Mouse (Mus musculus): ENCODE measurements around the gene Cpd. TPM values are rescaled to one million over a fixed set of nuclear protein-coding genes. Genes with fewer than 3 reads are reported as not detected.

Cpd gene
- polyA plus RNA-seq (2017; shearing (Covaris generic)) = 1 to 10 TPM; 3.5 to 4.0 TPM

GRCm38 (mm10) chr11:76846878-76847222, at the start of gene Cpd:
Gene Cpd (minus strand): TSS chr11:76847018.
- ATAC-seq = peak; percentile 74

- ATAC-seq = no peak
These were observed 49.5 kb upstream of the Cpd start for GRCm38 (mm10) chr11:76896360-76896759.

- ATAC-seq = no peak
These were observed 47.4 kb upstream of the Cpd start for GRCm38 (mm10) chr11:76894240-76894639.

- ATAC-seq = no peak
These were observed 46.8 kb upstream of the Cpd start for GRCm38 (mm10) chr11:76893570-76893969.

- ATAC-seq = no peak
These were observed 46.2 kb upstream of the Cpd start for GRCm38 (mm10) chr11:76892972-76893371.

GRCm38 (mm10) chr11:76891738-76892349, 45.0 kb upstream of the Cpd start:
- ATAC-seq = peak; percentile 77

- no peak for ATAC-seq
These were observed 44.4 kb upstream of the Cpd start for GRCm38 (mm10) chr11:76891171-76891570.

- peak; percentile 66 for ATAC-seq
These were observed 42.7 kb upstream of the Cpd start for GRCm38 (mm10) chr11:76889339-76890164.

GRCm38 (mm10) chr11:76884451-76884850, 37.6 kb upstream of the Cpd start:
- ATAC-seq = no peak

GRCm38 (mm10) chr11:76879816-76880215, 33.0 kb upstream of the Cpd start:
- peak; percentile 84 for ATAC-seq

- ATAC-seq = no peak
These were observed 27.9 kb upstream of the Cpd start for GRCm38 (mm10) chr11:76874766-76875165.

GRCm38 (mm10) chr11:76873865-76874264, 27.0 kb upstream of the Cpd start:
- no peak for ATAC-seq

GRCm38 (mm10) chr11:76872556-76873234, 25.9 kb upstream of the Cpd start:
- no peak for ATAC-seq

- ATAC-seq = no peak
These were observed 14.4 kb upstream of the Cpd start for GRCm38 (mm10) chr11:76861185-76861584.

GRCm38 (mm10) chr11:76859261-76859660, 12.4 kb upstream of the Cpd start:
- ATAC-seq = no peak

GRCm38 (mm10) chr11:76858781-76859180, 12.0 kb upstream of the Cpd start:
- ATAC-seq = no peak

GRCm38 (mm10) chr11:76857111-76857510, 10.3 kb upstream of the Cpd start:
- no peak for ATAC-seq

GRCm38 (mm10) chr11:76856601-76857000, 9.8 kb upstream of the Cpd start:
- no peak for ATAC-seq

GRCm38 (mm10) chr11:76854475-76855341, 7.9 kb upstream of the Cpd start:
- no peak for ATAC-seq

- ATAC-seq = no peak
These were observed 4.7 kb upstream of the Cpd start for GRCm38 (mm10) chr11:76851512-76851911.

- no peak for ATAC-seq
These were observed 2.8 kb upstream of the Cpd start for GRCm38 (mm10) chr11:76849596-76849995.

GRCm38 (mm10) chr11:76848081-76848480, 1.3 kb upstream of the Cpd start:
- ATAC-seq = no peak

GRCm38 (mm10) chr11:76847354-76847753, 536 bp upstream of the Cpd start:
- ATAC-seq = no peak

Data from CD4-positive, CD25-positive, alpha-beta regulatory T cell, adult 4 months (primary cell).